Mouse (Mus musculus): ENCODE results near the gene Wbp2. TPM values are rescaled to one million over a fixed set of nuclear protein-coding genes. Genes with fewer than 3 reads are reported as not detected.
"Not testable (repeated sequence)": the region's sequence is repeated elsewhere in the genome, so short reads cannot be mapped to it uniquely, and the experiment has no call there.

Gene Wbp2
- total RNA-seq, 2 experiments from 2014 or later = 126 to 136 TPM

DNA sequence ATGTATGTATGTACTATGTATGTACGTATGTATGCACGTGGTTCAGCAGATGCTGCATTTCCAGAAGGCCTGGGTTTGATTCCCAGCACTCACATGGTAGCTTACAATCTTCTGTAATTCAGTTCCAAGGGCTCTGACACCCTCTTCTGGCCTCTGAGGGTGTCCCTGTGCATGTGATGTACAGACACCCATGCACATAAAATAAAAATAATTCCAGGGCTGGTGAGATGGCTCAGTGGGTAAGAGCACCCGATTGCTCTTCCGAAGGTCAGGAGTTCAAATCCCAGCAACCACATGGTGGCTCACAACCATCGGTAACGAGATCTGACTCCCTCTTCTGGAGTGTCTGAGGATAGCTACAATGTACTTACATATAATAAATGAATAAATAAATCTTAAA, 6.2 kb upstream of the Wbp2 start:
- not testable (repeated sequence) for DNase-seq (ENCODE audit: low spot score in 2 of 2)

GRCm38 (mm10) chr11:116091591-116091990, 4.8 kb upstream of the Wbp2 start:
- no peak for DNase-seq (ENCODE audit: low spot score in 2 of 2)

DNA sequence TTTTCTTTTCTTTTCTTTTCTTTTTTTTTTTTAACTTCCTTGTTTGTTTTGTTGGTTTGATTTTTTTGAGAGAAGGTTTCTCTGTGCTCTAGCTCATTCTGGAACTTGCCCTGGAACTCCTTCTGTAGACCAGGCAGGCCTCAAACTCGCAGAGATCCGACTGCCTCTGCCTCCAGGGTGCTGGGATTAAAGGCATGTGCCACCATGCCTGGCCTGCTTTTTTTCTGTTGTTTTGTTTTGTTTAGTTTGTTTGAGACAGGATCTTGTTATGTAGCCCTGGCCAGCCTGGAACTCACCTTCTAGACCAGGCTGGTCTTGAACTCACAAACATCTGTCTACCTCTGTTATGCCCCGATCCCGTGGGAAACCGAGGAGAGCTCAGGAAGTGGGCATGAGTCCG, 2.8 kb upstream of the Wbp2 start:
- no peak for DNase-seq (ENCODE audit: low spot score in 2 of 2)

GRCm38 (mm10) chr11:116088741-116089394, 2.1 kb upstream of the Wbp2 start:
- no peak for DNase-seq (ENCODE audit: low spot score in 2 of 2)

- DNase-seq (ENCODE audit: low spot score in 2 of 2) = no peak
Observed at GRCm38 (mm10) chr11:116088188-116088587, 1.4 kb upstream of the Wbp2 start.

DNA sequence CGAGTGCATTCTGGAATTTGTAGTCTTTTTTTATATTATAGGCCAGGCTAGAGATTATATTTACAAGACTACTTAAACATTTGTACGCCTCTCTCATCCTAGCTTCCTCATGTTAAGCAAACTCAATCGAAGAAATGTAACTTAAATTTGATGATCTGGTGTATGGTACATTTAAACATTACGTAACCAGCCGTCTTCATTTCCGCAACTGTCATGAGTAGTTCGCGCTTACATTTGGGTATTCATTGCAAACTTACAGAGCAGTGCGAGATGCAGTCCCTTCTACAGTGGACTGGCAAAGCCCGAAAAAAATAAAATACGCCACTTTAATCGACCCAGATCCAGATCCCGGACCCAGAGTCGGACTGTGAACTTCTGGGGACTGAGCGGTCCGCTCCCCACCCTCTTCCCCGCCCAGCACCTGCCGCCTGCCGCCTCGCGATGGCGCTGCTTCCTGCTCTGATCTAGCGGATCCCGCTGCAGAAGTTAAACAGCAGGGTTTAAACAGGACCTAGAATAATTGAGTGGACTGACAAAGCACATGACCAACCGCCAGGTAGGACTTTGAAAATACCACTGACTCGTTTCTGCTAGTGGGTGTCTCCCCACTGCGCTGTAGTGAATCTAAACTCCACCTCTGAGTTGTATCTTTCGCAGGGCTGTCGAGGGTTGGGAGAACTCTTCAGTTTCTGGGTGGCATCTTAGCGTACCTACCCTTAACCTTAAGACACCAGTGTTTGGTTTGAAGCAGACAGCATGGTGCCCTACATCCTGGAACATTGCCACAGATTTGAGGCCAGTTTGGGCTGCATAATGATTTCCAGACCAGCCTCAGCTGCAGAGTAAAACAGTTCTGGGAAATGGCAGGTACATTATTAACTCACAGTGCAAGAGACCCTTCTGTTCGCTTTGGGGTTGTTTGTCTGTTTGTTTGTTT, 667 bp upstream of the Wbp2 start:
- peak; percentile 69 to 75 for DNase-seq (ENCODE audit: low spot score in 2 of 2)

GRCm38 (mm10) chr11:116084166-116084565, 2.6 kb downstream of the Wbp2 start:
- no peak for DNase-seq (ENCODE audit: low spot score in 2 of 2)

DNA sequence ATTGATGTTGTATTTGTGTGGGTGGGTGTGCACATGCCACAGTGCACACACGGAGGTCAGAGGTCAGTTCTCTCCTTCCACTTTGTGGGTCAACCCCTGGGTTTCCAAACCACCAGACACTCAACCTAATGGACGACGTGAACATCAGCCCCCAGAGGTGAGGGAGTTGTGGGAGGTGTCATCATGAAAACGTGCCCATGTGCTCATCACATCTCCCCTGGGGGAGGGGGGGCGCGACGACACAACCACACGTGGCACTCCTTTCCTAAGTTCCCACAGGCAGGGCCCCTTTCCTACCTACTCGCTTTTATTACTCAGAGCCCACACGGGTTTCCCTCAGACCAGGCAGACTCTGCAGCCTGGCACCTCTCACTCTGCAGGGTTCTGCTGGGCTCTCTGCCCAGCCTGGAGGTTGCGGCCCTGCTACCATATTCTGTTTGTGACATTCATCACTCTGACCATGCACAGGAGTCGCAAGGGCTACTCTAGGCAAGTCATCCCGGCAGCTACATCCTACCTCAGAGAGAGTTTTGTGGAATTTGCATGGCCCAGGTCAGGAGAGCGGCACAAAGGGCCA, 3.6 kb downstream of the Wbp2 start:
- no peak for DNase-seq (ENCODE audit: low spot score in 2 of 2)

GRCm38 (mm10) chr11:116081081-116081480, 5.7 kb downstream of the Wbp2 start:
- DNase-seq (ENCODE audit: low spot score in 2 of 2) = no peak

DNA sequence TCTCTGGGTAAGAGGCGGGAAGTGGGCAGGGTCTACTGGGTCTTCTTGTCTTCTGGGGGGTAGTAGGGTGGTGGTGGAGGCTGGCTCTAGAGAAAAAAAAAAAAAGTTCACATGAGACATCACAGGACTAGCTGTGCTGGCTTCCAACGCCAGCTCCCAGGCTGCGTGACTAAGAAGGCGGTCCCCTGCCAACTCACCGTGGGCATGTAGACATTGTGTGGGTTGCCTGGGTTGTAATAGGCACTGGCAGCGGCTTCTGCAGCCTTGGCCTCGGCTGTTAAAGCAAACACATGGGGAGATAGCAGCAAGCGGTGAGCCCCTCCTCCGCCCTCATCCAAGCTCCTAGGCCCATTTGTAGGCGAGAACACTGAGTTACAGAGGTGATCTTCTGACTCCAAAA, 7.3 kb downstream of the Wbp2 start:
- DNase-seq (ENCODE audit: low spot score in 2 of 2) = no peak

DNA sequence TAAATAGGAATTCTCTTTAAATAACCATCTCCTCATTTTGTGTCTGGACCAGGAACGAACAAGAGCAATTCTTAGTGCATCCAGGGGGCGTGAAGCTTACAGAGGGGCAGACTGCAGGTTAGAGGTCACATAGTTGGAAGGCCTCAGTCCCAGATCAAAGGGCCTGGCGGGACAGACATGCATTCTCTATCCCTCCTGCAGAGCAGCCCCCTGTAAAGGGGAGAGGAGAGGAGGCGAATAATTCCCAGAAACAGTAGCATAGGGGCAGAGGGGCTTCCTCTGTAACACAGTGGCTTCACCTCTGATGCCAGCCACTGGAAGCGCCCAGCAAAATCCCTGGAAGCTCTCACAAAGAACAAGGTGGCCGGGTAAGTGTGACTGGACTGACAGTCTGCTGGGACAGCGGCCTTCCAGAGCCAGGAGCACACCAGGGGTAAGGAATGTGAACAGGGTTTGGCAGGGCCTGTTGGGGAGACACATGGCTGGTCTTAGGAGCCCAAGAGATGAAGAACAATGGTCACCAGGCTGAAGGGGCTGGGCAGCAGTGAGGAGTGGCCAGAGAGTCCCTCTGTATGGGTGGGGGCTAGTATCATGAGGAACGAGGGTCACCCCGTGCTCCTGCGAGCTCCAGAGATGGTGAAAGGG, 8.0 kb downstream of the Wbp2 start:
- no peak for DNase-seq (ENCODE audit: low spot score in 2 of 2)

- DNase-seq (ENCODE audit: low spot score in 2 of 2) = no peak
Observed at GRCm38 (mm10) chr11:116078221-116078620, 8.6 kb downstream of the Wbp2 start.

DNA sequence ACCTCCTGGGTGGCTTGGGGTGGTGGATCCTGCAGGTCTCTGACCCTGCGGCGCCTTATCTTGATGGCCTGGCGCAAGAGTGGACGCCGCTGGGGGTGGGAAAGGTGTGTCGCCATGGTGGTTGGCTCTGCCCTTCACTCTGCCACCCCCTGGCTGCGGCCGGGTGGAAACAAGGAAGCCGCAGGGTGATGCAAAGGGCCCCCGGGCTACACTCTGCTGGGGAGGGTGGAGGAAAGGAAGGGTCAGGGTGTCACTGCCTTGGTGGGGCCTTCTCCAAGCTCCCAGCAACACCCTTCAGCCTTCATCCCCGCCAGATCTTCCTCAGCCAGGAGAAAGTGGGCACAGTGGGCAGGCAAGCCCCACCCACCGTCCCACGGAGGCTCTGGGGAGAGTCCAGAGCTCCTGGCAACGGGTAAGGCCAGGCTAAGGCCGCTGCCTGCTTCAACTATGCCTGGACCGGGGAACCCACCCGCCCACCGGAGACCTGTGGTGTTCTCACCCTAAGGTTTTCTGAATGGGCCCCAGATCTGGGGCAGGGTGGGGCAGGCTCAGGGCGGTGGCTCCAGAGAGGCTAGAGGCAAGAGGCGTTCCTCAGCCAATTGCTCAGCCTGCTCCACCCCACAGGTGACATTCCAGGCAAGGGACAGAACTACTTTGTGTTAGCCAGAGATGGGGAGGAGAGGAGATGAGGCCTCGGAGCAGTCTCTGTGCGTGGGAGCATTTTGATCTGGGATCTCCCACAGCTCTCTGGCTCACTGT, 9.2 kb downstream of the Wbp2 start, which contains the start of gene Unc13d:
TSS of gene Unc13d (minus strand) at position 516 of the 759 bp plus-strand sequence.
- DNase-seq (ENCODE audit: low spot score in 2 of 2) = no peak

- no peak for DNase-seq (ENCODE audit: low spot score in 2 of 2)
Observed at GRCm38 (mm10) chr11:116076836-116077235, 10.0 kb downstream of the Wbp2 start.

DNA sequence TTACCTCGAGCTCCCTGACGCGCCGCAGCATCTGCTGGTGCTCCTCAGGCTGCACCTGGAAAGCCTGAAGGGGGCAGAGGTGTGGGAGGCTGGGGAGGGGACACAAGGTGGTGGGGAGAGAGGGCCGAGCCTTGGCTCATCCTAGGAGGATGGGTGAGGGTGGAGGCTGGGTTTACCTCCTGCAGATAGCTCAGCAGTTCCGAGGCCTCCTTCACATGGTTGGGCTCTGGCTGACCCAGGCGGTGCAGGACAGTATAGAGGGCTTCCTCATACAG, 10.6 kb downstream of the Wbp2 start:
- DNase-seq (ENCODE audit: low spot score in 2 of 2) = no peak

GRCm38 (mm10) chr11:116075539-116076265, 11.1 kb downstream of the Wbp2 start:
- no peak for DNase-seq (ENCODE audit: low spot score in 2 of 2)

- no peak for DNase-seq (ENCODE audit: low spot score in 2 of 2)
Observed at GRCm38 (mm10) chr11:116074436-116074991, 12.3 kb downstream of the Wbp2 start.

DNA sequence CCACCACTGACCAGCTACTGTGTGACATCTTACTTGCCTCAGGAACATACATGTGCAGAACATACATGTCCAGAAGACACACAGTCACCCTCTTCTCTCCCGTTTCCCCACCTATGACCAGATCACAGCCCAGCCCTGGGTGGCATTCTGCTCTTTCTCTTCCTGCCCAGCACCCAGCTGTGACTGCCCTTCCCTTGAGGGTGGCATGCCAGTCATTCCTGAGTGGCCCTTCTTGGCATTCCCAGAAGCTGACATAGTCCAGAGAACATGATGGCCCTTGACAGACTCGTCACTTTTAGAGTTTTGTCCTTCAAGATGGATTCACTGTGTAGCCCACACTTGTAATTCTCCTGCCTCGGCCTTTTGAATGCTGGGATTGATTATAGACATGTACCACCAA, 14.2 kb downstream of the Wbp2 start:
- DNase-seq (ENCODE audit: low spot score in 2 of 2) = no peak

- DNase-seq (ENCODE audit: low spot score in 2 of 2) = no peak
Observed at GRCm38 (mm10) chr11:116071510-116071909, 15.3 kb downstream of the Wbp2 start.

DNA sequence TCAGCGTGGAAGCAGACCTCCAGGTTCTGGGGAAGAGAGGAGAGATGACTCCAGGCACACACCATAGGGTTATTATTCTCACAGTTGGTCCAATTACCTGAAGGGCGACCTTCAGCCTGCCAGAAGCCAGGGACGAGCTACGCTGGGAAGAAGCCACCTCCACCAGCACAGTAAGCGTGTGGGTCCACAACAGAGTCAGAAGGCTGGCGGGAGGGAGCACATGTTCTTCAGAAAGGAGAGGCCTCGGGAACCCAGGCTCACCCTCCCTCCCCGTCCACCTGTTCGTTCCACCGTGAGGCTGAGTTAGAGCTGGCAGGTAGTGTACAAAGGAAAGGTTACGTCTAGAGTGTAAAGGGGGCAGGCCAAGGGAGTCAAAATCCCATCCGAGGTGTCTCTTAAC, 21.4 kb downstream of the Wbp2 start:
- DNase-seq (ENCODE audit: low spot score in 2 of 2) = no peak
